Mouse (Mus musculus) megakaryocyte, embryonic 14.5 days (primary cell): ENCODE results near the gene Fgfr2. TPM values are rescaled to one million over a fixed set of nuclear protein-coding genes. Genes with fewer than 3 reads are reported as not detected.

ENCODE experiments used
- H3K27me3 ChIP-seq: replicated peaks from 2 replicates; pipeline ENCODE3; 2012; ENCODE audit warnings: inconsistent platforms
- H3K36me3 ChIP-seq: replicated peaks from 2 replicates; pipeline ENCODE3; 2012; ENCODE audit warnings: low read length, inconsistent platforms, mixed read lengths
- H3K4me1 ChIP-seq: 2 replicates; pipeline ENCODE4 v1.6.1; 2012; ENCODE audit warnings: inconsistent platforms
- H3K4me3 ChIP-seq: replicated peaks from 2 replicates; pipeline ENCODE3; 2012; ENCODE audit warnings: moderate library complexity, mild to moderate bottlenecking, inconsistent platforms
- H3K9me3 ChIP-seq: 2 replicates; pipeline ENCODE4 v1.6.1; 2012; ENCODE audit warnings: inconsistent platforms
- FLI1 ChIP-seq: IDR thresholded peaks from 2 replicates; pipeline ENCODE4 v1.6.1; 2012; ENCODE audit warnings: low read length, inconsistent platforms, mixed read lengths
- GATA1 ChIP-seq: IDR thresholded peaks from 3 replicates; pipeline ENCODE4 v1.6.1; 2012; ENCODE audit warnings: mixed read lengths, low read length, inconsistent platforms, borderline replicate concordance
- polyA plus RNA-seq: library from polyadenylated mRNA; stranded (reverse); fragments of >175 nt; gene quantifications from 2 replicates; pipeline ENCODE4 v1.2.3, GENCODE M21; 2012; ENCODE audit warnings: low replicate concordance; ENCODE audit not compliant: insufficient read depth

The Fgfr2 gene
- polyA plus RNA-seq, 1 experiment, result 0.45 TPM

- TF ChIP-seq FLI1 (no peak), GATA1 (no peak)
Measured at GRCm38 (mm10) chr7:130895618-130895945, 2227.6 kb downstream of the Fgfr2 start.

GRCm38 (mm10) chr7:130894931-130895617, 2228.1 kb downstream of the Fgfr2 start:
- Histone ChIP-seq H3K36me3 (no peaks in the 10 kb centered on the region), H3K27me3 (no peaks in the 10 kb centered on the region), H3K9me3 (no peaks in the 10 kb centered on the region), H3K4me3 (no peak overlapping the region), H3K4me1 (no peaks in the 10 kb centered on the region)
- TF ChIP-seq FLI1 (no peak), GATA1 (no peak)

More at GRCm38 (mm10) chr7:130895618-130895945, 2227.6 kb downstream of the Fgfr2 start:
- peaks cover 2% of the 10 kb centered on the region; the same call in 1 of the 2 replicates for H3K4me1 ChIP-seq
- H3K9me3 ChIP-seq, result no peaks in the 10 kb centered on the region
- H3K27me3 ChIP-seq, result no peaks in the 10 kb centered on the region
- H3K36me3 ChIP-seq, result no peaks in the 10 kb centered on the region
- H3K4me3 ChIP-seq, result no peak overlapping the region

- TF ChIP-seq FLI1 (no peak), GATA1 (no peak)
- no peaks in the 10 kb centered on the region for H3K27me3 ChIP-seq
- no peak overlapping the region for H3K4me3 ChIP-seq
- H3K36me3 ChIP-seq, result no peaks in the 10 kb centered on the region
- 0 out of 2 replicates have a peak, but pooled peaks cover 3% of the 10 kb centered on the region for H3K4me1 ChIP-seq
- no peaks in the 10 kb centered on the region for H3K9me3 ChIP-seq
Measured at GRCm38 (mm10) chr7:130892973-130893372, 2230.2 kb downstream of the Fgfr2 start.

- peaks cover 11% of the 10 kb centered on the region; the same call in 1 of the 2 replicates for H3K4me1 ChIP-seq
- H3K36me3 ChIP-seq, result no peaks in the 10 kb centered on the region
- TF ChIP-seq GATA1, result no peak
- no peak for TF ChIP-seq FLI1
- H3K4me3 ChIP-seq, result no peak overlapping the region
- H3K27me3 ChIP-seq, result no peaks in the 10 kb centered on the region
- H3K9me3 ChIP-seq, result no peaks in the 10 kb centered on the region
Measured at GRCm38 (mm10) chr7:130890871-130891270, 2232.3 kb downstream of the Fgfr2 start.

- TF ChIP-seq FLI1 (no peak), GATA1 (no peak)
- H3K4me3 ChIP-seq, result no peak overlapping the region
- H3K9me3 ChIP-seq, result no peaks in the 10 kb centered on the region
Measured at GRCm38 (mm10) chr7:130887946-130888345, 2235.2 kb downstream of the Fgfr2 start.

GRCm38 (mm10) chr7:130886246-130886645, 2236.9 kb downstream of the Fgfr2 start:
- Histone ChIP-seq H3K4me3 (no peak overlapping the region), H3K36me3 (no peaks in the 10 kb centered on the region), H3K4me1 (peaks cover 12% of the 10 kb centered on the region; the same call in 1 of the 2 replicates), H3K9me3 (no peaks in the 10 kb centered on the region), H3K27me3 (no peaks in the 10 kb centered on the region)
- TF ChIP-seq FLI1 (no peak), GATA1 (no peak)

More at GRCm38 (mm10) chr7:130887946-130888345, 2235.2 kb downstream of the Fgfr2 start:
- Histone ChIP-seq H3K4me1 (peaks cover 12% of the 10 kb centered on the region; the same call in 1 of the 2 replicates), H3K36me3 (no peaks in the 10 kb centered on the region), H3K27me3 (no peaks in the 10 kb centered on the region)

- TF ChIP-seq FLI1, result no peak
- no peak for TF ChIP-seq GATA1
Measured at GRCm38 (mm10) chr7:130884161-130884560, 2239.0 kb downstream of the Fgfr2 start.

GRCm38 (mm10) chr7:130867256-130867655, 2255.9 kb downstream of the Fgfr2 start:
- H3K4me1 ChIP-seq, result peaks cover 15% of the 10 kb centered on the region
- no peak for TF ChIP-seq GATA1
- TF ChIP-seq FLI1, result no peak
- no peak overlapping the region for H3K4me3 ChIP-seq
- peaks cover 51% of the 10 kb centered on the region for H3K27me3 ChIP-seq
- no peaks in the 10 kb centered on the region for H3K9me3 ChIP-seq
- no peaks in the 10 kb centered on the region for H3K36me3 ChIP-seq

More at GRCm38 (mm10) chr7:130884161-130884560, 2239.0 kb downstream of the Fgfr2 start:
- H3K4me3 ChIP-seq, result no peak overlapping the region
- peaks cover 12% of the 10 kb centered on the region; the same call in 1 of the 2 replicates for H3K4me1 ChIP-seq
- no peaks in the 10 kb centered on the region for H3K36me3 ChIP-seq
- no peaks in the 10 kb centered on the region for H3K27me3 ChIP-seq
- no peaks in the 10 kb centered on the region for H3K9me3 ChIP-seq

- peak overlapping the region; percentile 94 for H3K4me3 ChIP-seq
- H3K9me3 ChIP-seq, result no peaks in the 10 kb centered on the region
- TF ChIP-seq GATA1, result no peak
- peaks cover 15% of the 10 kb centered on the region for H3K4me1 ChIP-seq
- no peaks in the 10 kb centered on the region for H3K36me3 ChIP-seq
- peaks cover 56% of the 10 kb centered on the region for H3K27me3 ChIP-seq
Measured at GRCm38 (mm10) chr7:130866640-130867039, 2256.5 kb downstream of the Fgfr2 start.

GRCm38 (mm10) chr7:130865613-130866591, 2257.2 kb downstream of the Fgfr2 start, which contains the start of gene Plekha1:
Plekha1 (plus strand) TSS chr7:130865756.
- Histone ChIP-seq H3K9me3 (no peaks in the 10 kb centered on the region), H3K4me1 (peaks cover 15% of the 10 kb centered on the region), H3K4me3 (peak within 1 kb of the TSS; percentile 94), H3K27me3 (peaks cover 59% of the 10 kb centered on the region), H3K36me3 (no peaks in the 10 kb centered on the region)
- TF ChIP-seq FLI1 (no peak), GATA1 (no peak)
